Mouse (Mus musculus) kidney, postnatal 25 days (tissue): ENCODE measurements around the gene Exph5.
A peak's percentile ranks its signal among the peaks of the same experiment; 100 is the strongest.

Experiments used
- DNase-seq, 2 experiments: peaks; one replicate each; pipeline ENCODE4 v3.0.0; 2021; ENCODE audit warnings: mixed read lengths in 2 of 2

Gene Exph5

DNA sequence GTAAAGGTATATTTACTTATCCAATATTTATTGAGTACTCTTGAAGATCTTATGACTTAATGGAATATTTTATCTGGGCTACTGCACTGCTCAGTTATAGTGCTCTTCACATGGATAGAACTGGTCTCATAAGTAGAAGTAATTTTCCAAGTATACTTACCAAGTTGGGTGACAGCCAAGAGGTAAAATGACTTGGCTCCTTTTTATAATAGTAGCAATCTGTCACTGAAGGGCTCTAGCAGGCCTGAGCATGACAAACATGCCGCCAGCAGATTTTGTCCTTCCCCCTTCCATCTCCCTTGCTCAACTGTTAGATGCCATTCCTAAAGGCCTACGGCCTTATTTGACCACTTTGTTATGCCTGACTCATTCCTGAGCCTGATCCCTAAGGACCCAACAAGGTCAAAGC, 107.5 kb downstream of the Exph5 start:
- DNase-seq = peak in 1 of 2 experiments; percentile 60

DNA sequence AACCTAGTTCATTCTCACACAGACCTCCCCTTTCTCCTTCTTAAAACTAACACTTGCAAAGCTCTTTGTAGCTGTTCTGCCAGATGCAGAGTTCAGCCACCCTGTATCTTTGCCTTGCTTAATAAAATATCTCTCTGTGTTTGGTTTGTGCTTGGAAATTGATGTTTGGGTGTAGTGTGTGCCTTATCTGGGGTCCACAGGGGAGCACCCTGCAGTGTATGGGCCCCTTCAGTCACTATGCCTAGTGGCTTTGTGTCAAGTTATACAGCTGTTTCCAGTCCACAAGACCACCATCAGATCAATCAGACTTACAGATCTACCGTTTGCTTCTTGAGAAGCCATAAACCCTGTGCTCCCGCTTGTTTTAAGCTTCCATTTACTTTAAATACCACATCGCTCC, 108.0 kb downstream of the Exph5 start:
- DNase-seq = no peak

DNA sequence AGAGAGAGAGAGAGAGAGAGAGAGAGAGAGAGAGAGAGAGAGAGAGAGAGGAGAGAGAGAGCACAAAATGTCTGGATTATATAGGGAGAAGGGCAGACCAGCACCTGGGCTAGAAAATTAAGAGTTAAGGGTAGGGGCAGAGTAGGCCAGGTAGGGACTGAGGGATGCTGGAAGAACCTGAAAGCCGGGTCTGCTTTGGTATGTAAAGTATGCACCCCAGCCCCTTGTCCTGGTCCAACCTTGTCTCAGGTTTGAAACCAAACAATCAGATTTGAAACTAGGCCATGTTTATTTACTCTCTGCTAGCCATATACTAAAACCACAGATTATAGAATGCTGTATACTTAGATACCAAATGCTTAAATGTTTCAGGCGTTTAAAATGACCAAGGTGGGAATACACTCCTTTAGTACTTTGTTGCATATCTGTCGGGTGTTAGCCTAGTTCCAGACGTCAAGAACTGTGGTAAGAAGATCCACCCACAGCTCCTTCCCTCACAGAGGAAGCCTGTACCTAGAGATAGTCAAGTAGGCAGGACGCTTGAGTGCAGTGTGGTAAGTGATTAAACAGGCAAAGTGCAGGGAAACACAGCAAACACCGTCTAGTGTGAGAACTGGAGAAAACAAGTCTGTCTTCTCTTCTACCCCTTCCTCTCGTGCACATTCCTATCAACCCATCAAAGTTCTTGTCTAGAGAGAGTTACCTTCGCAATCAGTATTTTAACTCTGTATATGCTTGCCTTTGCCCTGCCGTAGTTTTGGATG, 120.8 kb downstream of the Exph5 start:
- DNase-seq = peak in 1 of 2 experiments; percentile 12

DNA sequence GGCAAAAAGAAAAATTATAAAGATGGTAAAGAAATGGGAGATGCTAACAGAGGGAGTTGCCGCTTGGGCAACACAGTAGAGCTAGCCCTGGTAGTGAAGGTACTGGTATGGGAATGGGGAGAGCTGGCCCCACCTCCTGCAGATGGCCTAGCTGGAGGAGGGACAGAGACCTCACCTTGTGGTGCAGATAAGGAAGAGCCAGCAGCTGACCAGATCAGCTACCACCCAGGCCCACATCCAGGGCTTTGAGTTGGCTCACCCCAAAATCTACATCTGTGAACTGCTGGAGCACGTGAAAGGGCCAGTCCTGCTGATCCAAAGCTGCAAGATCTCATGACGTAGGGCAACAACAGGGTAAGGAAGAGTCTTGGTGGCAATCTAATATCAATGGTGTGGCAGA, 125.3 kb downstream of the Exph5 start:
- no peak for DNase-seq
